Mouse (Mus musculus): Measurements from ENCODE around the gene Adgrg2.

Gene Adgrg2

DNA sequence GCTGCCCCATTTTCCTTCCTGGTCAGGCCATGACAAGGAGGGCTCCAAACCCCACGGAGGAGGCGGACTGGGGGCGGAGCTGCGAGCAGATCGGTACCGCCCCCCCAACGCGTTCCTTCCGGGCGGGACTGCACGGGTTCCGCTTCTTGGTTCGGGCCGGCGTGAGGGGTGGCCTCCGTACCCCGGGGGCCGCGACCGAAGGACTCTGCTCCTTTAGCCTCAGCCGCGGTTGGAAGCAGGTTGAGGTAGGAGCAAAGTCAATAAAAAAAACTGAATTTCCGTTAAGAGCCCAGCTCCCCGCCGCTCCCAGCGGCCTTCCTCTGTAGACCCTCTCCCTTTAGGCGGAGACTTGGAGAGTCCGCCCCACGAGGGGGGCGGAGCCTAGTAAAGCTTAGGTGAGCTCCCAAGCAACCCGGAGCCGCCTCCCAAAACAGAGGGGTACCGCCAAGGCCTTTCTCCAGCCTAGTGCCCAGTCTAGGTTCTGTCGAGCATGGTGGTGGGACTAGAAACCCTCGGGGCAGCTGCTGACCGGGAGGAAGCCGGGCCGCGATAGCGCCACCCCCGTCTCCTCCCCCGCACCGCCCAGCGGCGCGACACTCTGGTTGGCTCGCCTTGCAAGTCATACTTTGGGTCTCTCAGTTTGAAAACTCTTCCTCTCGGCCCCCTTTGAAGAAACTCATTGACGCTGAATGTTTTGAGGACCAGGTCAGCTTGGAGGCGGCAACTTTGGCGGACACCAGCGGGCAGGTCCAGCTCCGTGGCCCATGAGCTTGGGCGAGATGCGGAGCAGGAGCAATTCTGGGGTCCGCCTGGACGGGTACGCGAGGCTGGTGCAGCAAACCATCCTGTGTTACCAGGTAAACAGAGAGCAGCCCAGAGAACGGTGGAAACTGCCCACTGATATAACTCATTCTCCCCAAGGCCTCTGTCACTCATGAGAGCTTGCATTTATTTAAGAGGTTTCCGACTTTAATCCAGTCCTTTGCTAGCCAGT, 111.9 kb downstream of the Adgrg2 start, which contains the start of gene Phka2:
Gene Phka2, plus strand, starts transcription at position 119 of the 994 bp plus-strand sequence.
- DNase-seq, result peak; percentile 98

- DNase-seq, result no peak
Measured at GRCm38 (mm10) chrX:160509046-160509445, 118.6 kb downstream of the Adgrg2 start.

GRCm38 (mm10) chrX:160510197-160510596, 119.7 kb downstream of the Adgrg2 start:
- DNase-seq, result peak; percentile 87

DNA sequence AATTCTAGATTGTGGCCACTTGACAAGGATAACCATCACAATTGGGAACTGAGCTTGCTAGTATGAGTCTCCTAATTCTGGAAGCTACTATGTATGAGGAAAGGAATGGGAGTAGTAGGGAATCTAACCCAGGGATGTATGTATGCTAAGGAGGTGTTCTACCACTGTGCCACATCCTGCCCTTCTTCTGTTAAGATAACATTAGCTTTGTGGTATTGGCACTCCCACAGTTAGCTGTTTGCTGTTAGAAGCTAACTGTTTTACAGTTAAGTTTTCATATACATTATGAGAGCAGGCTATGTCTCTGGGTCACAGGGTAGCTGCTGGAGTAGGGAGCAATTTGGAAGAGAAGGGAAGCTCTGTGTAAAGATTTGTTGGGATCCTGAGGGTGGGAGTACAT, 125.5 kb downstream of the Adgrg2 start:
- no peak for DNase-seq

DNA sequence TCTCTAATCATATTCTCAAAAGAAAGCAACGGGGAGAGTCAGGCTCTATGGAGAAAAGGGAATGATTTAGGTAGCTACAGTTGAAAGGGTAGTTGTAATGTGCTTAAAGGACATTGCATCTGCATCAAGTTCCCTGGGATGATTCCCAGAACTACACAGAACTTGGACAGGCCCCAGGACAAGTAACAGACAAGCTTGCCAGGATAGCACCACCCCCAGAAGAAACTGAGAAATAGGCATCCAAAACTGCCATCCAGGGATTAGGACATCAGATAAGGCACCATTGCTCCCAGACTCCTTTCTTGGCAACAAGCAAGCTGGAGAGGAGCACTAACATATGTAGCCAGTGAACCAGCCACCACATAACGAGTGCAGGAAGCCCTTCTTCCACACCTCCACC, 152.3 kb downstream of the Adgrg2 start:
- peak; percentile 84 for DNase-seq

Data from heart, adult 11 months (tissue).